8 mouse cellular contexts compared by ENCODE assay signal in genomic region chr4:155065970-155066833, GRCm38 (mm10). TPM values are rescaled to one million over a fixed set of nuclear protein-coding genes. Genes with fewer than 3 reads are reported as not detected.
DNase-seq lines count a peak whose midpoint lies in the region; ATAC-seq and TF ChIP-seq lines count a peak whose summit lies in the region.

No protein-coding gene starts in this region.

- peak; percentile 88 for DNase-seq in A20 (ENCODE audit: low read depth, low spot score)
- DNase-seq in heart, adult 9 months (ENCODE audit: low spot score in 2 of 2): peak; percentile 78 to 91
- DNase-seq in monocyte, adult 2 months (ENCODE audit: low read depth in 1 of 2, low spot score in 2 of 2): peak; percentile 60 to 81
- peak; percentile 64 to 78 for DNase-seq in spleen, postnatal 36 days (ENCODE audit: low spot score in 2 of 2)

- 2% methylated on average over 15 of the region's 15 CpGs for WGBS in bone marrow, adult 2 months
- WGBS in embryonic facial prominence, embryonic 15.5 days: 2% methylated on average over 15 of the region's 15 CpGs
- 6% methylated on average over 15 of the region's 15 CpGs for WGBS in kidney, embryonic 14.5 days
- WGBS in limb, embryonic 15.5 days: 4% methylated on average over 15 of the region's 15 CpGs

- TF ChIP-seq CTCF in bone marrow, adult 2 months (IDR thresholded peaks at IDR 0.05; ENCODE audit: control insufficient read depth, insufficient read depth, low read length): peak; percentile 60

- peak overlapping the region; percentile 49 for H3K4me3 ChIP-seq in bone marrow, adult 2 months (replicated peaks; ENCODE audit: control insufficient read depth, low read depth, low read length)
- H3K4me3 ChIP-seq in embryonic facial prominence, embryonic 15.5 days (replicated peaks): peak overlapping the region; percentile 63
- peak overlapping the region; percentile 75 for H3K4me3 ChIP-seq in kidney, embryonic 14.5 days (ENCODE audit: low read length)
- H3K4me3 ChIP-seq in limb, embryonic 15.5 days: peak overlapping the region; percentile 72

- ATAC-seq in embryonic facial prominence, embryonic 15.5 days (ENCODE audit: insufficient number of reproducible peaks, low FRiP score, low TSS enrichment, low read depth): peak; percentile 32; the same call in 1 of the 2 replicates
- peak; percentile 52 for ATAC-seq in kidney, embryonic 14.5 days (ENCODE audit: low FRiP score, low TSS enrichment)
- peak; percentile 15 for ATAC-seq in limb, embryonic 15.5 days (ENCODE audit: insufficient number of reproducible peaks, low FRiP score, low TSS enrichment, low read depth)

- peak overlapping the region; percentile 41 for H3K27ac ChIP-seq in bone marrow, adult 2 months (ENCODE audit: control insufficient read depth, insufficient read depth, low read depth, low read length, poor library complexity)
- peak overlapping the region; percentile 87 for H3K27ac ChIP-seq in embryonic facial prominence, embryonic 15.5 days (replicated peaks)
- H3K27ac ChIP-seq in kidney, embryonic 14.5 days (ENCODE audit: low read depth, low read length): peak overlapping the region; percentile 30; the same call in 1 of the 2 replicates
- peak overlapping the region; percentile 83 for H3K27ac ChIP-seq in limb, embryonic 15.5 days

- H3K4me2 ChIP-seq in embryonic facial prominence, embryonic 15.5 days (replicated peaks): peak overlapping the region; percentile 68
- peak overlapping the region; percentile 78 for H3K4me2 ChIP-seq in kidney, embryonic 14.5 days (replicated peaks; ENCODE audit: low read depth, low read length)
- H3K4me2 ChIP-seq in limb, embryonic 15.5 days: peak overlapping the region; percentile 73

- 0 out of 2 replicates have a peak overlapping the region, but pooled peaks have one; percentile 12 for H3K9ac ChIP-seq in embryonic facial prominence, embryonic 15.5 days
- H3K9ac ChIP-seq in kidney, embryonic 14.5 days (ENCODE audit: low read depth, low read length): peak overlapping the region; percentile 8; the same call in 1 of the 2 replicates
- 0 out of 2 replicates have a peak overlapping the region, but pooled peaks have one; percentile 24 for H3K9ac ChIP-seq in limb, embryonic 15.5 days

- no peaks in the 10 kb centered on the region for H3K27me3 ChIP-seq in embryonic facial prominence, embryonic 15.5 days
- no peaks in the 10 kb centered on the region for H3K27me3 ChIP-seq in kidney, embryonic 14.5 days (ENCODE audit: control insufficient read depth, insufficient read depth, low read length)
- H3K27me3 ChIP-seq in limb, embryonic 15.5 days: no peaks in the 10 kb centered on the region

- peaks cover 28% of the 10 kb centered on the region for H3K36me3 ChIP-seq in embryonic facial prominence, embryonic 15.5 days
- peaks cover 29% of the 10 kb centered on the region for H3K36me3 ChIP-seq in kidney, embryonic 14.5 days (ENCODE audit: control insufficient read depth, insufficient read depth, low read length)
- peaks cover 31% of the 10 kb centered on the region for H3K36me3 ChIP-seq in limb, embryonic 15.5 days

- H3K9me3 ChIP-seq in embryonic facial prominence, embryonic 15.5 days (replicated peaks): no peaks in the 10 kb centered on the region
- no peaks in the 10 kb centered on the region for H3K9me3 ChIP-seq in kidney, embryonic 14.5 days (ENCODE audit: control insufficient read depth, low read length)
- no peaks in the 10 kb centered on the region for H3K9me3 ChIP-seq in limb, embryonic 15.5 days

- no peak for TF ChIP-seq POLR2A in bone marrow, adult 2 months (IDR thresholded peaks at IDR 0.05; ENCODE audit: borderline replicate concordance, control insufficient read depth, low read depth, low read length)

- H3K4me1 ChIP-seq in bone marrow, adult 2 months (ENCODE audit: control insufficient read depth, insufficient read depth, low read length): peaks cover 1% of the 10 kb centered on the region; the same call in 1 of the 2 replicates
- peaks cover 48% of the 10 kb centered on the region for H3K4me1 ChIP-seq in embryonic facial prominence, embryonic 15.5 days
- peaks cover 14% of the 10 kb centered on the region; the same call in 1 of the 2 replicates for H3K4me1 ChIP-seq in kidney, embryonic 14.5 days (ENCODE audit: control insufficient read depth, insufficient read depth, low read length)
- peaks cover 27% of the 10 kb centered on the region for H3K4me1 ChIP-seq in limb, embryonic 15.5 days

RNA-seq across cellular contexts. Expression of gene Pex10, which starts 0.6 kb away (rescaled TPM):
- polyA plus RNA-seq in bone marrow, adult 2 months (2011; ENCODE audit: insufficient read depth, insufficient read length, low replicate concordance, missing spikeins): 3.4 and 12.1 TPM in 2 replicates
- 21.6 and 22.1 TPM in 2 replicates for polyA plus RNA-seq in embryonic facial prominence, embryonic 15.5 days (2015; fragmentation: Nextera tagmentation; extraction: Ambion mirVana)
- 7.1 and 13.7 TPM in 2 replicates for polyA plus RNA-seq in kidney, embryonic 14.5 days (2014; fragmentation: Nextera tagmentation; extraction: Ambion mirVana)
- polyA plus RNA-seq in limb, embryonic 15.5 days (2015; fragmentation: Nextera tagmentation; extraction: Ambion mirVana): 21.3 and 22.8 TPM in 2 replicates

RNA-seq across cellular contexts. Expression of gene Plch2, which starts 9.6 kb away (rescaled TPM):
- not detected in 2 replicates for polyA plus RNA-seq in bone marrow, adult 2 months (2011; ENCODE audit: insufficient read depth, insufficient read length, low replicate concordance, missing spikeins)
- polyA plus RNA-seq in embryonic facial prominence, embryonic 15.5 days (2015; fragmentation: Nextera tagmentation; extraction: Ambion mirVana): 22.4 and 24.4 TPM in 2 replicates
- polyA plus RNA-seq in kidney, embryonic 14.5 days (2014; fragmentation: Nextera tagmentation; extraction: Ambion mirVana): 1.8 and 3.1 TPM in 2 replicates
- 11.6 and 13.7 TPM in 2 replicates for polyA plus RNA-seq in limb, embryonic 15.5 days (2015; fragmentation: Nextera tagmentation; extraction: Ambion mirVana)

RNA-seq across cellular contexts. Expression of gene Rer1, which starts 20.0 kb away (rescaled TPM):
- 41.1 and 55.8 TPM in 2 replicates for polyA plus RNA-seq in bone marrow, adult 2 months (2011; ENCODE audit: insufficient read depth, insufficient read length, low replicate concordance, missing spikeins)
- polyA plus RNA-seq in embryonic facial prominence, embryonic 15.5 days (2015; fragmentation: Nextera tagmentation; extraction: Ambion mirVana): 157 and 164 TPM in 2 replicates
- polyA plus RNA-seq in kidney, embryonic 14.5 days (2014; fragmentation: Nextera tagmentation; extraction: Ambion mirVana): 167 and 180 TPM in 2 replicates
- 170 and 176 TPM in 2 replicates for polyA plus RNA-seq in limb, embryonic 15.5 days (2015; fragmentation: Nextera tagmentation; extraction: Ambion mirVana)

RNA-seq across cellular contexts. Expression of gene Morn1, which starts 20.2 kb away (rescaled TPM):
- 2.0 and 6.5 TPM in 2 replicates for polyA plus RNA-seq in bone marrow, adult 2 months (2011; ENCODE audit: insufficient read depth, insufficient read length, low replicate concordance, missing spikeins)
- 7.7 and 8.7 TPM in 2 replicates for polyA plus RNA-seq in embryonic facial prominence, embryonic 15.5 days (2015; fragmentation: Nextera tagmentation; extraction: Ambion mirVana)
- 5.8 and 6.9 TPM in 2 replicates for polyA plus RNA-seq in kidney, embryonic 14.5 days (2014; fragmentation: Nextera tagmentation; extraction: Ambion mirVana)
- polyA plus RNA-seq in limb, embryonic 15.5 days (2015; fragmentation: Nextera tagmentation; extraction: Ambion mirVana): 5.0 and 6.2 TPM in 2 replicates

Comparison
In these comparisons a context has a peak if more than half of its experiments do, and no peak if none do; other contexts are left out.
1. Peak in every context shown above with its lines: DNase-seq, ATAC-seq, H3K4me3 ChIP-seq and H3K27ac ChIP-seq.
2. H3K27ac ChIP-seq: peak in every context shown above with its lines; median percentile 87 in embryonic facial prominence, embryonic 15.5 days; 83 in limb, embryonic 15.5 days; 41 in bone marrow, adult 2 months; 30 in kidney, embryonic 14.5 days.